Mouse (Mus musculus): ENCODE data around the gene Dtd1. TPM values are rescaled to one million over a fixed set of nuclear protein-coding genes. Genes with fewer than 3 reads are reported as not detected.

The Dtd1 gene
- polyA plus RNA-seq, 1 experiment from 2014 or later: 29.9 TPM

GRCm38 (mm10) chr2:144694923-144695322 lies 95.2 kb downstream of the Dtd1 start:
- Histone ChIP-seq H3K4me3 (ENCODE audit: control insufficient read depth in 1 of 2, insufficient read depth in 1 of 2, low read depth in 1 of 2, low read length in 2 of 2) (no peak overlapping the region), H3K27me3 (ENCODE audit: control insufficient read depth, insufficient read depth, low read length) (no peaks in the 10 kb centered on the region), H3K27ac (replicated peaks in 1 of 2; ENCODE audit: control insufficient read depth in 1 of 2, insufficient read depth in 1 of 2, low read depth in 2 of 2, low read length in 2 of 2) (no peak overlapping the region), H3K4me2 (ENCODE audit: low read length) (no peak overlapping the region), H3K36me3 (ENCODE audit: control insufficient read depth, insufficient read depth, low read length) (no peaks in the 10 kb centered on the region), H3K9ac (ENCODE audit: low read length) (no peak overlapping the region), H3K9me3 (ENCODE audit: control insufficient read depth, low read length) (no peaks in the 10 kb centered on the region), H3K4me1 (ENCODE audit: control insufficient read depth in 2 of 2, insufficient read depth in 2 of 2, low read length in 2 of 2) (no peaks in the 10 kb centered on the region)
- WGBS: 79% methylated on average over 2 of the region's 2 CpGs
- no peak for ATAC-seq (ENCODE audit: insufficient number of reproducible peaks, insufficient read depth, low FRiP score, low read depth)

GRCm38 (mm10) chr2:144698046-144698445 lies 98.3 kb downstream of the Dtd1 start:
- no peaks in the 10 kb centered on the region for H3K4me1 ChIP-seq (ENCODE audit: control insufficient read depth in 2 of 2, insufficient read depth in 2 of 2, low read length in 2 of 2)
- H3K27me3 ChIP-seq (ENCODE audit: control insufficient read depth, insufficient read depth, low read length): no peaks in the 10 kb centered on the region
- no peak overlapping the region for H3K27ac ChIP-seq (replicated peaks in 1 of 2; ENCODE audit: control insufficient read depth in 1 of 2, insufficient read depth in 1 of 2, low read depth in 2 of 2, low read length in 2 of 2)
- ATAC-seq (ENCODE audit: insufficient number of reproducible peaks, insufficient read depth, low FRiP score, low read depth): no peak
- WGBS: 91% methylated on average over 12 of the region's 12 CpGs
- H3K9me3 ChIP-seq (ENCODE audit: control insufficient read depth, low read length): no peaks in the 10 kb centered on the region
- H3K4me2 ChIP-seq (ENCODE audit: low read length): no peak overlapping the region
- no peak overlapping the region for H3K9ac ChIP-seq (ENCODE audit: low read length)
- H3K4me3 ChIP-seq (ENCODE audit: control insufficient read depth in 1 of 2, insufficient read depth in 1 of 2, low read depth in 1 of 2, low read length in 2 of 2): no peak overlapping the region
- no peaks in the 10 kb centered on the region for H3K36me3 ChIP-seq (ENCODE audit: control insufficient read depth, insufficient read depth, low read length)

GRCm38 (mm10) chr2:144700608-144701007 lies 100.9 kb downstream of the Dtd1 start:
- no peak for ATAC-seq (ENCODE audit: insufficient number of reproducible peaks, insufficient read depth, low FRiP score, low read depth)
- no peak overlapping the region for H3K27ac ChIP-seq (replicated peaks in 1 of 2; ENCODE audit: control insufficient read depth in 1 of 2, insufficient read depth in 1 of 2, low read depth in 2 of 2, low read length in 2 of 2)
- no peaks in the 10 kb centered on the region for H3K4me1 ChIP-seq (ENCODE audit: control insufficient read depth in 2 of 2, insufficient read depth in 2 of 2, low read length in 2 of 2)
- H3K27me3 ChIP-seq (ENCODE audit: control insufficient read depth, insufficient read depth, low read length): no peaks in the 10 kb centered on the region
- H3K9me3 ChIP-seq (ENCODE audit: control insufficient read depth, low read length): no peaks in the 10 kb centered on the region
- no peak overlapping the region for H3K4me3 ChIP-seq (ENCODE audit: control insufficient read depth in 1 of 2, insufficient read depth in 1 of 2, low read depth in 1 of 2, low read length in 2 of 2)
- H3K4me2 ChIP-seq (ENCODE audit: low read length): no peak overlapping the region
- H3K36me3 ChIP-seq (ENCODE audit: control insufficient read depth, insufficient read depth, low read length): no peaks in the 10 kb centered on the region
- H3K9ac ChIP-seq (ENCODE audit: low read length): no peak overlapping the region
- WGBS: 88% methylated on average over 11 of the region's 11 CpGs

DNA sequence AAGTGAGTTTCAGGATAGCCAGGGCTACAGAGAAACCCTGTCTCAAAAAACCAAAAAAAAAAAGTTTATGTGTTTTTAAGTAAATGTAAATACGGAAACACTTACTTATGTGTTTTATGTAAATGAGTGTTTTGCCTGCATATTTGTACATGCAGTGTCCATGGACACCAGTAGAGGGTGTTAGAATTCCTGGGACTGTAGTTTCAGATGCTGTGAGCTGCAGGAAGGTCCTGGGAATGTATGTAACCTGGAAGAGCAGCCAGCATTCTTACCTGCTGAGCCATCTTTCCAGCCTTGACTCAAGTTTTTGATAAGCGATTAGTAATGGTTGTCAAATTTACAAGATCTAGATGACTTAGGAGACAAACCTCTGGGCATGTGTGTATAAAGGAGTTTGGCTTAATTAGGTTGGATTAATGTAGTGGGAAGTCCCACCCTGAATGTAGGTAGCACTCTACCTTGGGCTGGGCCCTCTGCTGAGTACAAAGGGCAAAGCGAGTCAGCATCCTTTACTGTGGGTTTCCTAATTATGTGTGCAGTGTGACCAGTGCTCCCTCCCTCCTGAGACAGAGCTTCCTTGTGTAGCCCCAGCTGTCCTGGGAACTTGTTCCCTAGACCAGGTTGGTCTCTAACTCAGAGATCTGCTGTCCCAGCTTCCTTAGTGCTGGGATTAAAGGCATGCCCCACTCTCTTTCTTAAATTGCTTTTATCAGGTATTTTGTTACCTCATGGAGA lies 101.9 kb downstream of the Dtd1 start:
- no peaks in the 10 kb centered on the region for H3K36me3 ChIP-seq (ENCODE audit: control insufficient read depth, insufficient read depth, low read length)
- no peak overlapping the region for H3K4me3 ChIP-seq (ENCODE audit: control insufficient read depth in 1 of 2, insufficient read depth in 1 of 2, low read depth in 1 of 2, low read length in 2 of 2)
- no peaks in the 10 kb centered on the region for H3K9me3 ChIP-seq (ENCODE audit: control insufficient read depth, low read length)
- ATAC-seq (ENCODE audit: insufficient number of reproducible peaks, insufficient read depth, low FRiP score, low read depth): no peak
- H3K27me3 ChIP-seq (ENCODE audit: control insufficient read depth, insufficient read depth, low read length): no peaks in the 10 kb centered on the region
- no peak overlapping the region for H3K4me2 ChIP-seq (ENCODE audit: low read length)
- no peak overlapping the region for H3K9ac ChIP-seq (ENCODE audit: low read length)
- WGBS: 93% methylated on average over 3 of the region's 3 CpGs
- H3K4me1 ChIP-seq (ENCODE audit: control insufficient read depth in 2 of 2, insufficient read depth in 2 of 2, low read length in 2 of 2): no peaks in the 10 kb centered on the region
- no peak overlapping the region for H3K27ac ChIP-seq (replicated peaks in 1 of 2; ENCODE audit: control insufficient read depth in 1 of 2, insufficient read depth in 1 of 2, low read depth in 2 of 2, low read length in 2 of 2)

DNA sequence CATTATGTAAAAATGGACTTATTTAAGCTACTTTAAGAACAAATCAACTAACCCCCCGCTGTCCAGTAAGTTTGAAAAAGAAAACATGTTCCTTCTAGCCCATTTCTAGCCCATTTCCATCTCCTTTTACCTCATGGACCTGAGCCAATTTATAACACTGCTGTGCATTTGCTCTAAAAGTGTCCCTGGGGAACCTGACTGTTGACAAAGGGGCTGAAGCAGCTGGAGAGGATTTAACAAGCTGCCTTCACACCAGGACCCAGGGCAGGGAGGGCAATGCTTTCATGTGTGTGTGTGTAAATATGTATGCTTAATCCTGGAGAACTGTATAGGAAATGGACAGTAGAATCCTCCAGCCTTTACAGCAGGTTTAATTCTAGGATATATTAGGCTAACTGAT lies 109.6 kb downstream of the Dtd1 start:
- H3K4me3 ChIP-seq (ENCODE audit: control insufficient read depth in 1 of 2, insufficient read depth in 1 of 2, low read depth in 1 of 2, low read length in 2 of 2): no peak overlapping the region
- no peaks in the 10 kb centered on the region for H3K27me3 ChIP-seq (ENCODE audit: control insufficient read depth, insufficient read depth, low read length)
- peaks cover 5% of the 10 kb centered on the region; the same call in 1 of the 2 replicates for H3K9me3 ChIP-seq (ENCODE audit: control insufficient read depth, low read length)
- WGBS: 44% methylated on average over 1 of the region's 1 CpGs
- no peak overlapping the region for H3K27ac ChIP-seq (replicated peaks in 1 of 2; ENCODE audit: control insufficient read depth in 1 of 2, insufficient read depth in 1 of 2, low read depth in 2 of 2, low read length in 2 of 2)
- H3K9ac ChIP-seq (ENCODE audit: low read length): no peak overlapping the region
- no peak overlapping the region for H3K4me2 ChIP-seq (ENCODE audit: low read length)
- H3K36me3 ChIP-seq (ENCODE audit: control insufficient read depth, insufficient read depth, low read length): no peaks in the 10 kb centered on the region
- H3K4me1 ChIP-seq (ENCODE audit: control insufficient read depth in 2 of 2, insufficient read depth in 2 of 2, low read length in 2 of 2): no peaks in the 10 kb centered on the region
- no peak for ATAC-seq (ENCODE audit: insufficient number of reproducible peaks, insufficient read depth, low FRiP score, low read depth)

DNA sequence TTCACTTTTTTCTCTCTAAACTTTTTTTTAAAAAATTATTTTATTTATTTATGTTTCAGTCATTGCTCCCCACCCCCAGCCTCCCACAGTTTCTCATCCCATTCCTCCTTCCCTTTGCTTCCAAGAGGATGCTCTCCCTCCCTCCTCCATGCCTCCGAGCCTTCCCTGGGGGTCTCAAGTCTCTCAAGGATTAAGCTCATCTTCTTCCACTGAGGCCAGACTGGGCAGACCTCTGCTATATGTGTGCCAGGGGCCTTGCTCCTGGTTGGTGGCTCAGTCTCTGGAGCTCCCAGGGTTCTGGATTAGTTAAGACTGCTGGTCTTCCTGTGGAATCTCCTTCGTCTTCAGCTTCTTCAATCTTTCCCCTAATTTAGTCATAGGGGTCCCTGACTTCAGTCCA lies 110.0 kb downstream of the Dtd1 start:
- H3K27me3 ChIP-seq (ENCODE audit: control insufficient read depth, insufficient read depth, low read length): no peaks in the 10 kb centered on the region
- peaks cover 5% of the 10 kb centered on the region; the same call in 1 of the 2 replicates for H3K9me3 ChIP-seq (ENCODE audit: control insufficient read depth, low read length)
- no peak overlapping the region for H3K4me3 ChIP-seq (ENCODE audit: control insufficient read depth in 1 of 2, insufficient read depth in 1 of 2, low read depth in 1 of 2, low read length in 2 of 2)
- ATAC-seq (ENCODE audit: insufficient number of reproducible peaks, insufficient read depth, low FRiP score, low read depth): no peak
- H3K4me1 ChIP-seq (ENCODE audit: control insufficient read depth in 2 of 2, insufficient read depth in 2 of 2, low read length in 2 of 2): no peaks in the 10 kb centered on the region
- no peak overlapping the region for H3K27ac ChIP-seq (replicated peaks in 1 of 2; ENCODE audit: control insufficient read depth in 1 of 2, insufficient read depth in 1 of 2, low read depth in 2 of 2, low read length in 2 of 2)
- H3K4me2 ChIP-seq (ENCODE audit: low read length): no peak overlapping the region
- 92% methylated on average over 2 of the region's 2 CpGs for WGBS
- no peak overlapping the region for H3K9ac ChIP-seq (ENCODE audit: low read length)
- no peaks in the 10 kb centered on the region for H3K36me3 ChIP-seq (ENCODE audit: control insufficient read depth, insufficient read depth, low read length)

DNA sequence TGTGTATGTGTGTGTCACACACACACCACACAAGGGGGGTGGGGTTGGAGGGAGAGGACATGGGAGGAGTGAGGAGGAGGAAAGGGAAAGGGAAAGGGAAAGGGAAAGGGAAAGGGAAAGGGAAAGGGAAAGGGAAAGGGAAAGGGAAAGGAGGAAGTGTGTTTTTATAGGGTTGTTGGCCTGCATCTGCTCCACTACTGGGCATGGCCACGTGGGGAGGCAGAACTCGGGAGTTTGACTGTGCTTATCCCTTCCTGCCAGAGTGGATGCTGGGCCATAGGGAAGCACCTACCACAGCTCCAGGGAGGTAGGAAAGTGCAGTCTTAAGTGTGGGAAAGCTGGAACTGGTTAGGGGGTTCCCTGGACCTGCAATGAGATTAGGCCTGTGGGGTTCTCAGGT lies 114.9 kb downstream of the Dtd1 start:
- Histone ChIP-seq H3K4me3 (ENCODE audit: control insufficient read depth in 1 of 2, insufficient read depth in 1 of 2, low read depth in 1 of 2, low read length in 2 of 2) (no peak overlapping the region), H3K27me3 (ENCODE audit: control insufficient read depth, insufficient read depth, low read length) (no peaks in the 10 kb centered on the region), H3K9me3 (ENCODE audit: control insufficient read depth, low read length) (peaks cover 5% of the 10 kb centered on the region; the same call in 1 of the 2 replicates), H3K9ac (ENCODE audit: low read length) (no peak overlapping the region), H3K4me2 (ENCODE audit: low read length) (no peak overlapping the region), H3K4me1 (ENCODE audit: control insufficient read depth in 2 of 2, insufficient read depth in 2 of 2, low read length in 2 of 2) (0 out of 4 replicates have a peak, but pooled peaks cover 0 to 3% of the 10 kb centered on the region in 2 experiments), H3K36me3 (ENCODE audit: control insufficient read depth, insufficient read depth, low read length) (no peaks in the 10 kb centered on the region), H3K27ac (replicated peaks in 1 of 2; ENCODE audit: control insufficient read depth in 1 of 2, insufficient read depth in 1 of 2, low read depth in 2 of 2, low read length in 2 of 2) (no peak overlapping the region)
- WGBS: 75% methylated on average over 2 of the region's 2 CpGs
- no peak for ATAC-seq (ENCODE audit: insufficient number of reproducible peaks, insufficient read depth, low FRiP score, low read depth)
